Mouse (Mus musculus): ENCODE measurements around the gene Slc25a25. TPM values are rescaled to one million over a fixed set of nuclear protein-coding genes. Genes with fewer than 3 reads are reported as not detected.

Slc25a25 gene
- polyA plus RNA-seq, 1 experiment from 2014 or later: 21.7 TPM

DNA sequence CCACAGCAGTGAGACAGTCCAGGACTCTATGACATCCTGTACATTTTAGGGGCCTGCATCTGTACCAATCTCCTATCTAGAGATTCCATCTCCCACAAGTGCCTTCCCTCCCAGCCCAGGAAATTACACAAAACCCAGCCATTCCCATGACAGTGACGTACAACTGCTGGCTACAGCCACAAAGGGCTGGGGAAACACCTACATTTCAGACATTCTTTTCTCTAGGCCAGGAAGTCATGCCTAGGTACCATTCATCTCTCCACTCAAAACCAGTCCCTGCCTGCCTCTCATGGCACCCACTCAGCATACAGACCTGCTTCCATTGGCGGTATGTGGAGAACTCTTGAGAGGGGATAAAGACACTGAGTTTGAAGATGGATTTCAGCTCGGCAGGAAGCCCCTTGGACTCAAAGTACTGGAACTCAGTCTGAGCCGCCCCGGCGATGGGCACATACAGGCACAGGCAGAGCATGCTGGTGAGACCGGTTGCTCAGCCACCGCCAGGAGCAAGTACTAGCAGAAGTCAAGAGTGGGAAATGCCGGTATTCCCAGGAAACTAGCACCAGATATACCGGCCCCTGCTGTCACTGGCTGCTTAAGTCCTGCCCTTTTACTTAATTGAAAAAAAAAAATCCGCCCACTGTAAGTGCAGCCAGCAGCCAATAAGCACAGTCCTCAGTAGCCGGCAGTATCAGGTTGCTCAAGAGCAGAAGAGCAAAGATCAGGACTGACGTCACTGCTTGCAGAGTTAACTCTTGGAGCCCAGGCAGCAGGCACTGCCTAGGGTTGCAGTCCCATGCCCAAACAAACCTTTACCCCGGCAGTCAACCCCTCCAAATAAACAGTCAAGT lies 27.5 kb downstream of the Slc25a25 start:
- no peaks in the 10 kb centered on the region for H3K27me3 ChIP-seq (ENCODE audit: control insufficient read depth, insufficient read depth, low read length)
- DNase-seq (ENCODE audit: low spot score) (peak; percentile 94), ATAC-seq (replicated peaks; ENCODE audit: insufficient number of reproducible peaks, low FRiP score, low TSS enrichment, low read depth) (peak; percentile 87)
- H3K36me3 ChIP-seq (replicated peaks; ENCODE audit: control insufficient read depth, insufficient read depth, low read depth, low read length): peaks cover 3% of the 10 kb centered on the region; the same call in 1 of the 2 replicates
- H3K4me2 ChIP-seq (ENCODE audit: low read depth, low read length): peak overlapping the region; percentile 48
- no peaks in the 10 kb centered on the region for H3K9me3 ChIP-seq (replicated peaks; ENCODE audit: control insufficient read depth, low read length)
- no peak overlapping the region; the same call in 1 of the 2 replicates for H3K27ac ChIP-seq (replicated peaks; ENCODE audit: low read depth, low read length)
- peaks cover 7% of the 10 kb centered on the region; the same call in 1 of the 2 replicates for H3K4me1 ChIP-seq (ENCODE audit: control insufficient read depth, insufficient read depth, low read length)
- H3K4me3 ChIP-seq (ENCODE audit: low read depth, low read length): peak overlapping the region; percentile 19
- H3K9ac ChIP-seq (replicated peaks; ENCODE audit: low read length): peak overlapping the region; percentile 30; the same call in 1 of the 2 replicates
- WGBS: 2% methylated on average over 14 of the region's 14 CpGs

DNA sequence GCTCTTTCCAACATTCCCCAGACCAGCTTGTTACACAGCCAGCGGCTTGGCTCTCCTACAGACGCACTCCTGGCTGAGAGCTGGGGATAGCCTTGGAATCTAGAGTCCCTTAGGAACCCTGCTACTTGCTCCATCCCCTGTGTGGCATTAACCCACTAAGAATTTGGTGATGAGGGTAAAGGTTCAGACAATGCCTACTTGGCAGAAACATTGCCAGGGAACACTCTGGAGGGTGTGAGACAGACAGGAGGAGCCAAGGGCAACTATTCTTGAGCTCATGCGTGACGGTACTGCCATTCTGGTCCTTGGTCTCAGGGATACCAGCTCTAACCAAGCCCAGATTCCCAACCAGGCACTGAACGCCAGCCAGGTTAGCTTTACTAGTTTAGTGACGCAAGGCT lies 29.4 kb downstream of the Slc25a25 start:
- WGBS: 99% methylated on average over 6 of the region's 6 CpGs
- H3K4me1 ChIP-seq (ENCODE audit: control insufficient read depth, insufficient read depth, low read length): peaks cover 4% of the 10 kb centered on the region; the same call in 1 of the 2 replicates
- H3K9ac ChIP-seq (replicated peaks; ENCODE audit: low read length): no peak overlapping the region
- ATAC-seq (replicated peaks; ENCODE audit: insufficient number of reproducible peaks, low FRiP score, low TSS enrichment, low read depth) (no peak), DNase-seq (ENCODE audit: low spot score) (no peak)
- no peaks in the 10 kb centered on the region for H3K27me3 ChIP-seq (ENCODE audit: control insufficient read depth, insufficient read depth, low read length)
- no peak overlapping the region for H3K27ac ChIP-seq (replicated peaks; ENCODE audit: low read depth, low read length)
- no peak overlapping the region for H3K4me3 ChIP-seq (ENCODE audit: low read depth, low read length)
- no peaks in the 10 kb centered on the region for H3K9me3 ChIP-seq (replicated peaks; ENCODE audit: control insufficient read depth, low read length)
- peaks cover 3% of the 10 kb centered on the region; the same call in 1 of the 2 replicates for H3K36me3 ChIP-seq (replicated peaks; ENCODE audit: control insufficient read depth, insufficient read depth, low read depth, low read length)
- no peak overlapping the region for H3K4me2 ChIP-seq (ENCODE audit: low read depth, low read length)

DNA sequence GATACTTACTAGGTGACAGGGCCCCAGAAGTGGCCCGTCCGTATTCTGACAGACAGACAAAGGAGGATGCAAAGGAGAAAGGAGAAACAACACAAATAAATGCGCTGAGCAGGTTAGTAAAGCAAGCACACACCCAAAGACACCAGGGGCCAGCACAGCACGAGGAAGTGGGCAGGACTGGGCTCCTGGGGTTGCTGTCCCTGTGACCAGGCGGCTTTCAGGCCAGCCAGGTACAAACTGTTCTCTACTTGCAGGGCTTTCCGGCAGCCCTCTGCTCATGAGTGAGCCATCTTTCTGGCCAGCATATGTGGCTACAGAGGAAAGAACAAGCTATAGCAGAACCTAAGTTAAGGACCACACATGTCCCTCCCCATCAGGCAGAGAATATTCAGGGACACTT lies 30.6 kb downstream of the Slc25a25 start:
- 87% methylated on average over 6 of the region's 6 CpGs for WGBS

DNA sequence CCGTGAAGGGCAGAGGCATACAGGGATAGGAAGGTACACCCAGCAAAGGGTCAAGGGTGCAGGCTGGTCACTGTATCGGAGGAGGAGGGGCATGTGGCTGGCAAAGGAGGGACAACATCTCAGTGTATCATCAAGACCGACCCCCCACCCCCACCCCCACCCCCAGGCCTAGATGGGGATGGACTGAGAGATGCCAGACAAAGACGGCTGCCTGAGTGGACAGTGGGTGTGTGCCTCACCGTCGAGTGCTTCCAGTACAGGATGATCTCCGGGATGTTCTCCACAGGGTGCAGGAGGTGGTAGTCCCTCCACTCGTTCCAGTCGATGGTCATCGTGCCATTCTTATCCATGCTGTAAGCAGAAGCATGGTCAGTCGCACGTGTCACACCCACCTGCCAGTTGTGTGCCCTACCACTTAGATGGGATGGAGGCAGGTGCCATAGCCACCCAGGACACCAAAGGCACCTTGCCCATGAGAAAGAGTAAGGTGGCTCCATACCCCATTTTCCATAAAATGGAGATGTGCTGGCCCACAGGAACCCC lies 31.1 kb downstream of the Slc25a25 start:
- H3K9ac ChIP-seq (replicated peaks; ENCODE audit: low read length): no peak overlapping the region
- peaks cover 4% of the 10 kb centered on the region; the same call in 1 of the 2 replicates for H3K4me1 ChIP-seq (ENCODE audit: control insufficient read depth, insufficient read depth, low read length)
- DNase-seq (ENCODE audit: low spot score) (no peak), ATAC-seq (replicated peaks; ENCODE audit: insufficient number of reproducible peaks, low FRiP score, low TSS enrichment, low read depth) (no peak)
- peaks cover 6% of the 10 kb centered on the region; the same call in 1 of the 2 replicates for H3K36me3 ChIP-seq (replicated peaks; ENCODE audit: control insufficient read depth, insufficient read depth, low read depth, low read length)
- H3K4me2 ChIP-seq (ENCODE audit: low read depth, low read length): no peak overlapping the region
- no peak overlapping the region for H3K27ac ChIP-seq (replicated peaks; ENCODE audit: low read depth, low read length)
- H3K9me3 ChIP-seq (replicated peaks; ENCODE audit: control insufficient read depth, low read length): no peaks in the 10 kb centered on the region
- 89% methylated on average over 12 of the region's 12 CpGs for WGBS
- no peak overlapping the region for H3K4me3 ChIP-seq (ENCODE audit: low read depth, low read length)
- H3K27me3 ChIP-seq (ENCODE audit: control insufficient read depth, insufficient read depth, low read length): no peaks in the 10 kb centered on the region

More for the DNA sequence above, 30.6 kb downstream of the Slc25a25 start:
- no peak for ATAC-seq (replicated peaks; ENCODE audit: insufficient number of reproducible peaks, low FRiP score, low TSS enrichment, low read depth)
- DNase-seq (ENCODE audit: low spot score): no peak
- no peaks in the 10 kb centered on the region for H3K9me3 ChIP-seq (replicated peaks; ENCODE audit: control insufficient read depth, low read length)
- H3K4me2 ChIP-seq (ENCODE audit: low read depth, low read length): no peak overlapping the region
- no peak overlapping the region for H3K9ac ChIP-seq (replicated peaks; ENCODE audit: low read length)
- peaks cover 6% of the 10 kb centered on the region; the same call in 1 of the 2 replicates for H3K36me3 ChIP-seq (replicated peaks; ENCODE audit: control insufficient read depth, insufficient read depth, low read depth, low read length)
- H3K27ac ChIP-seq (replicated peaks; ENCODE audit: low read depth, low read length): no peak overlapping the region
- H3K27me3 ChIP-seq (ENCODE audit: control insufficient read depth, insufficient read depth, low read length): no peaks in the 10 kb centered on the region
- no peak overlapping the region for H3K4me3 ChIP-seq (ENCODE audit: low read depth, low read length)
- peaks cover 4% of the 10 kb centered on the region; the same call in 1 of the 2 replicates for H3K4me1 ChIP-seq (ENCODE audit: control insufficient read depth, insufficient read depth, low read length)

DNA sequence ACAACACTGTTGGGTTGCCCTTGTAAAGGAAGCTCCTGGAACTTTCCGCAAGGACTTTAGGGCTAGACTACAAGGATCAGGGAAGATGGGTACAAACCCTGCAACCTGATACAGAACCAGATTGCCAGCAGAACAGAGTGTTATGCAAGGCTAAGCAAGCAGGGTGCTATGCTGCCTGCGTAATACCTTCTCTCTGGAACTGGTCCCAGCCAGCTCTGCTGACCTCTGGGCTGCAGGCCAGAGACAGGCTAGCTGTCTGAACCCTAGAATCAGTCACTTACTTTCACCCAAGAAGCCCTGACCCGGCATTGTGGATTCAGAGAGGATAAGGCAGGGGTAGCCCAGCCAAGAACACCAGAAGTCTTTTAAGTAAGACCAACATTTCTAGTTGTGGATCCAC lies 31.9 kb downstream of the Slc25a25 start:
- H3K9ac ChIP-seq (replicated peaks; ENCODE audit: low read length): no peak overlapping the region
- H3K9me3 ChIP-seq (replicated peaks; ENCODE audit: control insufficient read depth, low read length): no peaks in the 10 kb centered on the region
- H3K4me3 ChIP-seq (ENCODE audit: low read depth, low read length): no peak overlapping the region
- DNase-seq (ENCODE audit: low spot score) (no peak), ATAC-seq (replicated peaks; ENCODE audit: insufficient number of reproducible peaks, low FRiP score, low TSS enrichment, low read depth) (no peak)
- no peaks in the 10 kb centered on the region for H3K27me3 ChIP-seq (ENCODE audit: control insufficient read depth, insufficient read depth, low read length)
- no peak overlapping the region for H3K4me2 ChIP-seq (ENCODE audit: low read depth, low read length)
- peaks cover 6% of the 10 kb centered on the region; the same call in 1 of the 2 replicates for H3K36me3 ChIP-seq (replicated peaks; ENCODE audit: control insufficient read depth, insufficient read depth, low read depth, low read length)
- no peak overlapping the region for H3K27ac ChIP-seq (replicated peaks; ENCODE audit: low read depth, low read length)
- WGBS: 94% methylated on average over 3 of the region's 3 CpGs
- H3K4me1 ChIP-seq (ENCODE audit: control insufficient read depth, insufficient read depth, low read length): peaks cover under 1% of the 10 kb centered on the region; the same call in 1 of the 2 replicates

DNA sequence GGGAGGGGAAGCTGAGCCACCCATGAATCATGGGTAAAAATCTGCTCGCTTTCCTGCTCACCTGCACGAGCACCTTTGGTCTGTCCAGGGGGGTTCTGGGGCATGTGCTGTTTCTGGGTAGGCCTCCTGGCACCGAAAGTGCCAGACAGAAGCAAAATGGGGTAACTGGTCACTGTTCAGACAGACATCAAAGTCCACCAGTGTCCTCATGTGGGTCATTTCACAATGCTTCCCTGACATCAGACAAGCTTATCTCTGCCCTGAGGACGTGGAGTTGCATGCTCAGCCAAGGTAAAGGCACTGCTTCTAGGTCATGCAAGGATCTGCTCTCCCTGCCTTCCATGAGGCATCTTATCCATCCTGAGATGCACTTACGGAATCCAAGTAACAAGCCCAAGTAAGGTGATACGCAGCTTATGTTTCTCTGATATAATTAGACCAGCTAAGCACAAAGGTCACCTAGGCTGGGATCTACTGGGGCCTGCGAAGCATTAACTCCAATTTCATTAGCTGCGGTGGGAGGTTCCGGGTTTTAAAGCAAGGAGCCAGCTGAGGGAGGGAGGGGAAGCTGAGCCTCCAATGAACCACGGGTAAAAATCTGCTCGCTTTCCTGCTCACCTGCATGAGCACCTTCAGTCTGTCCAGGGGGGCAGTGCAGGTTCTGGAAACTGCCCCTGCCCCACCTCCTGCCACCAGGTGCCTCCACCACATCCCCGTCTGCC lies 32.7 kb downstream of the Slc25a25 start:
- Histone ChIP-seq H3K4me2 (ENCODE audit: low read depth, low read length) (no peak overlapping the region), H3K9ac (replicated peaks; ENCODE audit: low read length) (no peak overlapping the region; the same call in 1 of the 2 replicates), H3K36me3 (replicated peaks; ENCODE audit: control insufficient read depth, insufficient read depth, low read depth, low read length) (peaks cover 6% of the 10 kb centered on the region; the same call in 1 of the 2 replicates), H3K9me3 (replicated peaks; ENCODE audit: control insufficient read depth, low read length) (no peaks in the 10 kb centered on the region), H3K27me3 (ENCODE audit: control insufficient read depth, insufficient read depth, low read length) (no peaks in the 10 kb centered on the region), H3K4me1 (ENCODE audit: control insufficient read depth, insufficient read depth, low read length) (no peaks in the 10 kb centered on the region), H3K4me3 (ENCODE audit: low read depth, low read length) (no peak overlapping the region), H3K27ac (replicated peaks; ENCODE audit: low read depth, low read length) (no peak overlapping the region)
- 66% methylated on average over 12 of the region's 12 CpGs for WGBS
- ATAC-seq (replicated peaks; ENCODE audit: insufficient number of reproducible peaks, low FRiP score, low TSS enrichment, low read depth) (no peak), DNase-seq (ENCODE audit: low spot score) (peak; percentile 46)

DNA sequence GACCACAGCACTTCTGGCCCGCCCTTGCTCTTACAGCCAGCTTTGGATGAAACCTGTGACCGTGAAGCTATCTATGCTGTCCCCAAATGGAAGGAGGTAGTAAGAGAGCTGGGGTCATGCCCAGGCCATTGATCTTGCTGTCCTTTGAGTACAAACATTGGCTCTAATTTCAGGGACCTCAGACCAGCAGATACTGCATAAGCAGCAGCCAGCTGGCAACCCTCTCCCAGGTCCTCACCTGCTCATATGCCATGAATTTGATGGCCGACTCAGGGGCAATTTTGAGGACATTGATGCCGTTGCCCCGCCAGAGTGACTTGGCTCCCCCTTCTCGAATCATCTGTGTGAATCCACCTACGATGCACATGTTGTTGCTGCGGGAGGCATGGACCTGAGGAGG lies 33.8 kb downstream of the Slc25a25 start:
- WGBS: 87% methylated on average over 8 of the region's 8 CpGs
- no peaks in the 10 kb centered on the region for H3K4me1 ChIP-seq (ENCODE audit: control insufficient read depth, insufficient read depth, low read length)
- no peaks in the 10 kb centered on the region for H3K9me3 ChIP-seq (replicated peaks; ENCODE audit: control insufficient read depth, low read length)
- DNase-seq (ENCODE audit: low spot score): no peak
- no peak overlapping the region for H3K4me3 ChIP-seq (ENCODE audit: low read depth, low read length)
- H3K36me3 ChIP-seq (replicated peaks; ENCODE audit: control insufficient read depth, insufficient read depth, low read depth, low read length): peaks cover 6% of the 10 kb centered on the region; the same call in 1 of the 2 replicates
- H3K9ac ChIP-seq (replicated peaks; ENCODE audit: low read length): no peak overlapping the region
- H3K4me2 ChIP-seq (ENCODE audit: low read depth, low read length): no peak overlapping the region
- no peaks in the 10 kb centered on the region for H3K27me3 ChIP-seq (ENCODE audit: control insufficient read depth, insufficient read depth, low read length)
- no peak for ATAC-seq (replicated peaks; ENCODE audit: insufficient number of reproducible peaks, low FRiP score, low TSS enrichment, low read depth)
- no peak overlapping the region for H3K27ac ChIP-seq (replicated peaks; ENCODE audit: low read depth, low read length)
